Mouse (Mus musculus): ENCODE data around the gene Mark3. TPM values are rescaled to one million over a fixed set of nuclear protein-coding genes. Genes with fewer than 3 reads are reported as not detected.

The Mark3 gene
- polyA plus RNA-seq, 1 experiment, result 89.9 TPM

- peaks cover 6% of the 10 kb centered on the region for H3K4me1 ChIP-seq (ENCODE audit: control insufficient read depth, insufficient read depth, low read length)
- no peak overlapping the region for H3K27ac ChIP-seq (ENCODE audit: insufficient read depth, low read length)
- no peak for TF ChIP-seq POLR2A (IDR thresholded peaks at IDR 0.05; ENCODE audit: low read depth, low read length)
- TF ChIP-seq CTCF (IDR thresholded peaks at IDR 0.05; ENCODE audit: borderline replicate concordance, insufficient read depth, low read length), result no peak
- H3K4me3 ChIP-seq (ENCODE audit: insufficient read depth, low read length), result peak overlapping the region; percentile 56; the same call in 1 of the 2 replicates
Measured at GRCm38 (mm10) chr12:111670371-111670971, 96.1 kb downstream of the Mark3 start.

- no peak for TF ChIP-seq POLR2A (IDR thresholded peaks at IDR 0.05; ENCODE audit: low read depth, low read length)
- TF ChIP-seq CTCF (IDR thresholded peaks at IDR 0.05; ENCODE audit: borderline replicate concordance, insufficient read depth, low read length), result no peak
- Histone ChIP-seq H3K4me3 (ENCODE audit: insufficient read depth, low read length) (peak overlapping the region; percentile 56), H3K4me1 (ENCODE audit: control insufficient read depth, insufficient read depth, low read length) (peaks cover 3% of the 10 kb centered on the region), H3K27ac (ENCODE audit: insufficient read depth, low read length) (no peak overlapping the region)
Measured at GRCm38 (mm10) chr12:111670976-111671375, 96.7 kb downstream of the Mark3 start.

- TF ChIP-seq POLR2A (IDR thresholded peaks at IDR 0.05; ENCODE audit: low read depth, low read length), result no peak
- no peak for TF ChIP-seq CTCF (IDR thresholded peaks at IDR 0.05; ENCODE audit: borderline replicate concordance, insufficient read depth, low read length)
- H3K4me3 ChIP-seq (ENCODE audit: insufficient read depth, low read length), result peak overlapping the region; percentile 56
- H3K27ac ChIP-seq (ENCODE audit: insufficient read depth, low read length), result no peak overlapping the region
- H3K4me1 ChIP-seq (ENCODE audit: control insufficient read depth, insufficient read depth, low read length), result peaks cover 3% of the 10 kb centered on the region
Measured at GRCm38 (mm10) chr12:111671431-111671902, 97.1 kb downstream of the Mark3 start.

- H3K4me3 ChIP-seq (ENCODE audit: insufficient read depth, low read length), result peak within 1 kb of the TSS; percentile 56
- peaks cover 3% of the 10 kb centered on the region for H3K4me1 ChIP-seq (ENCODE audit: control insufficient read depth, insufficient read depth, low read length)
- no peak within 1 kb of the TSS for H3K27ac ChIP-seq (ENCODE audit: insufficient read depth, low read length)
- TF ChIP-seq POLR2A (IDR thresholded peaks at IDR 0.05; ENCODE audit: low read depth, low read length) (peak; percentile 95), CTCF (IDR thresholded peaks at IDR 0.05; ENCODE audit: borderline replicate concordance, insufficient read depth, low read length) (no peak)
Measured at GRCm38 (mm10) chr12:111672176-111672575, 97.9 kb downstream of the Mark3 start, which contains the start of gene Ckb. Gene Ckb (minus strand): TSS chr12:111672338.

GRCm38 (mm10) chr12:111672581-111672980, 98.3 kb downstream of the Mark3 start:
- Histone ChIP-seq H3K4me3 (ENCODE audit: insufficient read depth, low read length) (no peak overlapping the region), H3K27ac (ENCODE audit: insufficient read depth, low read length) (no peak overlapping the region), H3K4me1 (ENCODE audit: control insufficient read depth, insufficient read depth, low read length) (peaks cover 3% of the 10 kb centered on the region)
- TF ChIP-seq POLR2A (IDR thresholded peaks at IDR 0.05; ENCODE audit: low read depth, low read length) (no peak), CTCF (IDR thresholded peaks at IDR 0.05; ENCODE audit: borderline replicate concordance, insufficient read depth, low read length) (no peak)

- H3K4me1 ChIP-seq (ENCODE audit: control insufficient read depth, insufficient read depth, low read length), result no peaks in the 10 kb centered on the region; the same call in 1 of the 2 replicates
- TF ChIP-seq CTCF (IDR thresholded peaks at IDR 0.05; ENCODE audit: borderline replicate concordance, insufficient read depth, low read length) (no peak), POLR2A (IDR thresholded peaks at IDR 0.05; ENCODE audit: low read depth, low read length) (no peak)
- no peak overlapping the region for H3K4me3 ChIP-seq (ENCODE audit: insufficient read depth, low read length)
Measured at GRCm38 (mm10) chr12:111674850-111675486, 100.6 kb downstream of the Mark3 start.

GRCm38 (mm10) chr12:111675797-111676580, 101.7 kb downstream of the Mark3 start:
- Histone ChIP-seq H3K4me1 (ENCODE audit: control insufficient read depth, insufficient read depth, low read length) (no peaks in the 10 kb centered on the region; the same call in 1 of the 2 replicates), H3K27ac (ENCODE audit: insufficient read depth, low read length) (no peak overlapping the region), H3K4me3 (ENCODE audit: insufficient read depth, low read length) (no peak overlapping the region)
- TF ChIP-seq POLR2A (IDR thresholded peaks at IDR 0.05; ENCODE audit: low read depth, low read length) (no peak), CTCF (IDR thresholded peaks at IDR 0.05; ENCODE audit: borderline replicate concordance, insufficient read depth, low read length) (no peak)

More at GRCm38 (mm10) chr12:111674850-111675486, 100.6 kb downstream of the Mark3 start:
- H3K27ac ChIP-seq (ENCODE audit: insufficient read depth, low read length), result no peak overlapping the region

- no peak for TF ChIP-seq CTCF (IDR thresholded peaks at IDR 0.05; ENCODE audit: borderline replicate concordance, insufficient read depth, low read length)
- no peak for TF ChIP-seq POLR2A (IDR thresholded peaks at IDR 0.05; ENCODE audit: low read depth, low read length)
- Histone ChIP-seq H3K4me3 (ENCODE audit: insufficient read depth, low read length) (peak overlapping the region; percentile 83), H3K27ac (ENCODE audit: insufficient read depth, low read length) (peak overlapping the region; percentile 70), H3K4me1 (ENCODE audit: control insufficient read depth, insufficient read depth, low read length) (no peaks in the 10 kb centered on the region; the same call in 1 of the 2 replicates)
Measured at GRCm38 (mm10) chr12:111677421-111677820, 103.1 kb downstream of the Mark3 start.

- TF ChIP-seq CTCF (IDR thresholded peaks at IDR 0.05; ENCODE audit: borderline replicate concordance, insufficient read depth, low read length) (no peak), POLR2A (IDR thresholded peaks at IDR 0.05; ENCODE audit: low read depth, low read length) (peak; percentile 85)
- H3K4me3 ChIP-seq (ENCODE audit: insufficient read depth, low read length), result peak within 1 kb of the TSS; percentile 83
- no peaks in the 10 kb centered on the region; the same call in 1 of the 2 replicates for H3K4me1 ChIP-seq (ENCODE audit: control insufficient read depth, insufficient read depth, low read length)
- H3K27ac ChIP-seq (ENCODE audit: insufficient read depth, low read length), result peak within 1 kb of the TSS; percentile 70
Measured at GRCm38 (mm10) chr12:111677882-111678669, 103.8 kb downstream of the Mark3 start, which contains the start of gene Trmt61a. Gene Trmt61a (plus strand): TSS chr12:111678105.

All from embryonic fibroblast, embryonic 13.5 days (primary cell).